Mouse (Mus musculus) frontal cortex, adult (tissue): Measurements from ENCODE around the gene Dlg2.
A peak's percentile ranks its signal among the peaks of the same experiment; 100 is the strongest.

Experiments
- ATAC-seq: cut with Nextera tagmentation; 2 replicates; pipeline ENCODE4 v1.9.2; 2017; ENCODE audit warnings: mild to moderate bottlenecking, moderate library complexity, mixed read lengths; ENCODE audit not compliant: low TSS enrichment

Dlg2 gene

GRCm38 (mm10) chr7:91442447-91443376, 966.2 kb downstream of the Dlg2 start:
- ATAC-seq: peak; percentile 80

- no peak for ATAC-seq
Observed at GRCm38 (mm10) chr7:91443377-91443714, 966.9 kb downstream of the Dlg2 start.

GRCm38 (mm10) chr7:91443913-91444312, 967.4 kb downstream of the Dlg2 start:
- ATAC-seq: no peak

- no peak for ATAC-seq
Observed at GRCm38 (mm10) chr7:91444728-91445127, 968.3 kb downstream of the Dlg2 start.

GRCm38 (mm10) chr7:91456796-91457195, 980.3 kb downstream of the Dlg2 start:
- ATAC-seq: no peak

GRCm38 (mm10) chr7:91457207-91457606, 980.7 kb downstream of the Dlg2 start:
- ATAC-seq: peak; percentile 73

- ATAC-seq: no peak
Observed at GRCm38 (mm10) chr7:91461352-91461751, 984.9 kb downstream of the Dlg2 start.

GRCm38 (mm10) chr7:91463256-91463655, 986.8 kb downstream of the Dlg2 start:
- no peak for ATAC-seq

- ATAC-seq: no peak
Observed at GRCm38 (mm10) chr7:91467061-91467460, 990.6 kb downstream of the Dlg2 start.

GRCm38 (mm10) chr7:91479145-91479544, 1002.7 kb downstream of the Dlg2 start:
- peak; percentile 86; the same call in 1 of the 2 replicates for ATAC-seq

GRCm38 (mm10) chr7:91481574-91482197, 1005.2 kb downstream of the Dlg2 start:
- no peak for ATAC-seq

GRCm38 (mm10) chr7:91493234-91493633, 1016.8 kb downstream of the Dlg2 start:
- ATAC-seq: no peak

GRCm38 (mm10) chr7:91495526-91495925, 1019.1 kb downstream of the Dlg2 start:
- no peak for ATAC-seq

- no peak for ATAC-seq
Observed at GRCm38 (mm10) chr7:91511119-91511518, 1034.6 kb downstream of the Dlg2 start.

- no peak for ATAC-seq
Observed at GRCm38 (mm10) chr7:91514445-91514844, 1038.0 kb downstream of the Dlg2 start.

GRCm38 (mm10) chr7:91516225-91516624, 1039.8 kb downstream of the Dlg2 start:
- ATAC-seq: no peak

GRCm38 (mm10) chr7:91525859-91526258, 1049.4 kb downstream of the Dlg2 start:
- no peak for ATAC-seq

GRCm38 (mm10) chr7:91542597-91543285, 1066.3 kb downstream of the Dlg2 start:
- peak; percentile 78 for ATAC-seq

- no peak for ATAC-seq
Observed at GRCm38 (mm10) chr7:91543286-91543650, 1066.8 kb downstream of the Dlg2 start.

- no peak for ATAC-seq
Observed at GRCm38 (mm10) chr7:91544600-91544999, 1068.1 kb downstream of the Dlg2 start.

GRCm38 (mm10) chr7:91548796-91549195, 1072.3 kb downstream of the Dlg2 start:
- ATAC-seq: 0 out of 2 replicates have a peak, but pooled peaks have one; percentile 6

- ATAC-seq: peak; percentile 80
Observed at GRCm38 (mm10) chr7:91557582-91557981, 1081.1 kb downstream of the Dlg2 start.

- no peak for ATAC-seq
Observed at GRCm38 (mm10) chr7:91567423-91567822, 1091.0 kb downstream of the Dlg2 start.
